Mouse (Mus musculus): ENCODE results near the gene Tecpr1. TPM values are rescaled to one million over a fixed set of nuclear protein-coding genes. Genes with fewer than 3 reads are reported as not detected.

Tecpr1 gene
- 28.8 TPM for polyA plus RNA-seq (2014; fragmentation: Illumina TruSeq; extraction: RNeasy Lipid Tissue Mini Kit (QIAGEN cat#74804); ENCODE audit: insufficient read depth, low read depth, low replicate concordance)

DNA sequence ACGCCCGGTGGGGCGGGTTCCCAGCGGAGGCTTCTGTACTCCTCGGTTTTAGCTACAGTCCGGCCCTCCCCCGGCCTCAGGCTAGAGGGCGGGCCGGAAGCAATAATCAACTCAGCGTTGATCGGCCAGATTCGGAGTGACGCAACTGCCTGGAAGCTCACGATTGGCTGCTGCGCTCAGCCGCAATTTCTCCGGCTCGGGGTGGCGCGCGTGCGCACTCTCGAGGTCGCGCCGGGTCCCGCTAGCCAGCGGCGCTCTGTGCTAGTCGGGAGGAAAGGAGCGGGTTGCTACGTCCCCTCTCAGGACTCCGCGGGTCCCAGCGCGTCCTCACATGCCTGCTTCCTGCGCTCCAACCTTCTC lies at the start of gene Tecpr1:
TSS of gene Tecpr1 (minus strand) at position 113 of the 360 bp plus-strand sequence.

GRCm38 (mm10) chr5:144243901-144244487 lies 20.6 kb upstream of the Tecpr1 start, which contains the start of gene Bri3:
Gene Bri3 (plus strand): TSS chr5:144244437.

GRCm38 (mm10) chr5:144189950-144190583 lies 33.3 kb downstream of the Tecpr1 start, which contains the start of gene Bhlha15:
Gene Bhlha15 (plus strand): TSS chr5:144190286.

Other genes starting within 250 kb of the Tecpr1 start
- 53.8 TPM for gene Ccz1, start 208.7 kb downstream of the Tecpr1 start, polyA plus RNA-seq (2014; fragmentation: Illumina TruSeq; extraction: RNeasy Lipid Tissue Mini Kit (QIAGEN cat#74804); ENCODE audit: insufficient read depth, low read depth, low replicate concordance)
- gene Ocm, start 196.9 kb downstream of the Tecpr1 start, polyA plus RNA-seq (2014; fragmentation: Illumina TruSeq; extraction: RNeasy Lipid Tissue Mini Kit (QIAGEN cat#74804); ENCODE audit: insufficient read depth, low read depth, low replicate concordance): not detected
- gene Lmtk2, start 123.2 kb downstream of the Tecpr1 start, polyA plus RNA-seq (2014; fragmentation: Illumina TruSeq; extraction: RNeasy Lipid Tissue Mini Kit (QIAGEN cat#74804); ENCODE audit: insufficient read depth, low read depth, low replicate concordance): 6.6 TPM
- gene Bhlha15, start 33.3 kb downstream of the Tecpr1 start, polyA plus RNA-seq (2014; fragmentation: Illumina TruSeq; extraction: RNeasy Lipid Tissue Mini Kit (QIAGEN cat#74804); ENCODE audit: insufficient read depth, low read depth, low replicate concordance): 1.0 TPM
- gene Bri3, start 20.8 kb upstream of the Tecpr1 start, polyA plus RNA-seq (2014; fragmentation: Illumina TruSeq; extraction: RNeasy Lipid Tissue Mini Kit (QIAGEN cat#74804); ENCODE audit: insufficient read depth, low read depth, low replicate concordance): 223 TPM
- 12.9 TPM for gene Baiap2l1, start 134.5 kb upstream of the Tecpr1 start, polyA plus RNA-seq (2014; fragmentation: Illumina TruSeq; extraction: RNeasy Lipid Tissue Mini Kit (QIAGEN cat#74804); ENCODE audit: insufficient read depth, low read depth, low replicate concordance)